Mouse (Mus musculus) cerebellum, adult 11 months (tissue): ENCODE results near the gene Meis3.

Source experiments
- DNase-seq: peaks from one replicate; pipeline ENCODE4 v3.0.0; 2022

Meis3 gene

DNA sequence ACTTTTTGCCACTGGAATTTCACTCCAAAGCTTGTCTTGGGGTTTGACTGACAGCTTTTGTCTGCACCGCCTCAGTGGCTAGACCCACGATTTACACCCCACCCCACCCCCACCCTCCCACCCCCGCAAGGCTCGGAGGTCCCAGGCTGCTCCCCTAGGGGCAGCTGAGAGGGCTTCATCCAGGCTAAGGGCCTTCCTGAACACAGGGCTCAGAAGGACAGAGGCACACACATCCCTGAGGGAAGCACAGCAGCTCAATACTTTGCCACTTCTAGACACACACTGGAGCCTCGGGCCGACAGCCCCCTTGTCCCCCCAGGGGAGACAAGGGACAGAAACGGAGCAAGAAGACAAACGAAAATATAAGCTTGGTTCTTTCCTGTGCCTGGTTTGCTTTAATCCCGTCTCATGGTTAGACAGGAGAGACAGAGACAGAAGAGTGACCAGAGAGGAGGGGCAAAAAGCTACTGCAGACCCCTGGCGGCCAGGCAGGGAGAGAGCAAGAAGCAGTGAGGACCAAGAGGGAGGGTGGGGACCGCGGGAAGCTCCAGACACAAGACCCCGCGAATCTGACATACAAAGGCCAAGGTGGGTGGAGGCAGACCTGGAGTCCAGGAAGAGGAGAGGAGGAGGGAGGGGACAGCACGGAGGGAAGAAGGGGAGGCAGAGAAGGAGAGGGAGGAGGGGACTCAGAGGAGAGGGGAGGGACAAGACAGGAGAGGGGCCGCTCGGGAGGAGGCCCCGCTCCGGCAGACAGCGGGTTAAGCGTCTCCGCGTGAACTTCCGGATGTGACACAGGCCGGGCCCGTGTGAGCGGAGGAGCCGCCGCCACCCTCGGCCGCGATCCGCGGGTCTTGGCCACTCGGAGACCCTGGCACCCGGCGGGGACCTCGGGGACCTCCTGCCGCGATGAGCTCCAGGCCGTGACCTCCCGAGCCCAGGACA, at the start of gene Meis3:
Gene Meis3, plus strand, starts transcription at position 494 of the 945 bp plus-strand sequence.
- peak; percentile 55 for DNase-seq

DNA sequence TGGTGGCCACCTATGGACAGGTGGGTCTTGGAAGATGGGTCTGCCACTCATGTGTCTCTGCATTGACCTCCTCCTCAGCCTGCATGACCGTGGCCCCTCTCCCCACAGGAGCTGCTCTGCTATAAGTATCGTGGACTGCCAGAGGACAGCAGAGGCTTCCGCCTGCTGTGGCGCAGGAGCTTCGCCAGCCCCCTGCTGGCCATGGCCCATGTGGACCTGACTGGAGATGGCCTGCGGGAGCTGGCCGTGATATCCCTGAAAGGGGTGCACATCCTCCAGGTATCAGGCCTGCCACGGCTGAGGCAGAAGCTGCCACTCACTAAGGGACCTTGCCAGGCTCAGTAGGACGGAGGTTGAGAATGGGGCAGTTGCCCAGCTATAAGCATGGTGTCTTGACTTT, 49.1 kb upstream of the Meis3 start:
- no peak for DNase-seq

DNA sequence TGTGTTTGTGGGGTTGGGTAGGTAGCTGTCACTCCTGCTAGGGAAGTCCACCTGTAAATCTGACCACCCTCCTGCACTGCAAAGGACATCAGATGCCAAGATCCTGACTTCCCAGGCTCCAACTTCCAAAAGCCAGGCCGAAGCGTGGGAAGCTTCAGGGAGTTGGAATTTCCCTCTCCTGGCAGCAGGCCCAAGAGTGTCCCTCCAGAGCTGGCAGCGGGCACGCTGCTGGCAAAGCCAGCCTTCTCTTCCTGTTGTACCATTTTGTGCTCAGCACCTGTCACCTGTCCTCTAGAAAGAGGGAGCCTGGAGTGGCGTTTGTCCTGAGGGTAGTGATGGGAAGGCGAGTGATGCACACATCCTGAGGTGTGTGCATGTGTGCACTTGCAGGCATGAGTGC, 46.5 kb upstream of the Meis3 start:
- DNase-seq = peak; percentile 92

DNA sequence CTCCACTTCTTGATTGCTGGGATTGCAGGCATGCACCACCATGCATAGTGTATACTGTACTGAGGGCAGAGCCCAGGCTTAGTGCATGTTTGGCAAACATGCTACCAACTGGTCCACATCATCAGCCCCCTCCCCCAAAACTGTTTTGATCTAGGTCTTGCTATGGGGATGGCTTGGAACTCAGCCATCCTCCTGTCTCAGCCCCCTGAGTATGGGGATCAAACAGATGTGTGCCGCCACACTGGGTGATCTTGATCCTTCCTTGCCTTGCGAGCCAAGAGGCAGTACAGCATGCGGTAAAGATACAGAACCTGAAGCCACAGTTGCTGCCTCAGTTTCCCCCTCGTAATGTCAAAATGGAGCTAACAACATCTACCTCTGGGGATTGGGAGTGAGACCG, 46.0 kb upstream of the Meis3 start:
- DNase-seq = no peak

DNA sequence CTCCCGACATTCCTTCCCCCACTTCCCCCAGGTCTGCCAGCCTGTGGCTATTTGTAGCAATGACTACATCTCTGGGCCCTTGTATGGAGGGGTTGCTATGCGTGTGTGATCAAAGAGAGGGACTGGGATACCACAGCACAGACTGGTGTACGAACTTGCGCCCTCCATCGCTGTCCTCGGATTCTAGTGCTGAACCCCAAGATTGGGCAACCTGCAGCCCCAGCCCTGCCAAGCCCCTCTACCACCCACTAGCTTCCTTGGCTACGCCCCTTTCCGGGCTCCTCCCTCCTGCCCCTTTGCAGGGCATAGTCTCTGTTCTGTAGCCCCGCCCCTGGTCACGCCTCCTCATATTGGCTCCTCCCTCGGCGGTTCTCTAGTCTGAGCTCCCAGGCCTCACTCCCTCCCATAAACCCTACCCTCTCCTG, 45.5 kb upstream of the Meis3 start, which contains the start of gene Slc8a2:
Gene Slc8a2, plus strand, starts transcription at position 406 of the 425 bp plus-strand sequence.
- DNase-seq = peak; percentile 96

DNA sequence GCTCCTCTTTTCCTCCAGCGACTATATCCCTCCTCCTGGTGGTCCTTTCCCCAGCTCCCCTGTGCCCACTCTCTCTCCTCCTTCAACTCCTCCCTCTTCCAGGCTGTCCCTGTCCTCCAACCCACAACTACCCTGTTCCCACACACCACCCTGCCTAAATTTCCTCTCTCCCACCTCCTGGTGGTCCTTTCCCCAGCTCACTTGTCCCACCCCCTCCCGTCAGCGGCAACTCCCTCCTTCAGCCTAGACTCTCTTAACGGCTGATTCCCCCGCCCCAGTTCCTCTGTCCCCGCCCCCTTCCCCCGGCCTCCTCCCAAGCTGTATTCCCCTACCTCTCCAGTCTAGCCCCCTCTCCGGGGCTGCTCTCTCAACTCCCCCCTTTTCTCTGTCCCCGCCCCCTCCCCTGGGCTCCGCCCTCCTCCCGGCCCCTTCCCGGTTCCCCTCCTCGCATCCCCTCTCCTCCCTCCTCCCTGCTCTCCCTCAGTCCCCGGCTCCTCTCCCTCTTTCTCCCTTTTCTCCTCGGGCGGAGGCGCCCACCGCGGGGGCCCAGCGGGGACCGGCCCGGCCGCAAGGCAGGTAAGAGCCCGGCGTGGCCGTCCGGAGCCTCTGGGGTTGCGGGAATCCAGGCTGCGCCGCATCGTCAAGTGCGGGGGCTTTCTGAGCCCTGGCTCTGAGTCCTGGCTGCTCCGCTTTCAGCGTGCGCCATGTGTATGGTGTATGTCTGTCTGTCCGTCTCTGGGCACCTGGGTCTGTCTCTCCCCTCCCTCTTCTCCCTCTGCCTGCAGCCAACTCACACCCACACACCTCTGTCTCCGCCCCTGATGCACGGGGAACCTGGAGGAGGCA, 44.8 kb upstream of the Meis3 start:
- peak; percentile 73 for DNase-seq

DNA sequence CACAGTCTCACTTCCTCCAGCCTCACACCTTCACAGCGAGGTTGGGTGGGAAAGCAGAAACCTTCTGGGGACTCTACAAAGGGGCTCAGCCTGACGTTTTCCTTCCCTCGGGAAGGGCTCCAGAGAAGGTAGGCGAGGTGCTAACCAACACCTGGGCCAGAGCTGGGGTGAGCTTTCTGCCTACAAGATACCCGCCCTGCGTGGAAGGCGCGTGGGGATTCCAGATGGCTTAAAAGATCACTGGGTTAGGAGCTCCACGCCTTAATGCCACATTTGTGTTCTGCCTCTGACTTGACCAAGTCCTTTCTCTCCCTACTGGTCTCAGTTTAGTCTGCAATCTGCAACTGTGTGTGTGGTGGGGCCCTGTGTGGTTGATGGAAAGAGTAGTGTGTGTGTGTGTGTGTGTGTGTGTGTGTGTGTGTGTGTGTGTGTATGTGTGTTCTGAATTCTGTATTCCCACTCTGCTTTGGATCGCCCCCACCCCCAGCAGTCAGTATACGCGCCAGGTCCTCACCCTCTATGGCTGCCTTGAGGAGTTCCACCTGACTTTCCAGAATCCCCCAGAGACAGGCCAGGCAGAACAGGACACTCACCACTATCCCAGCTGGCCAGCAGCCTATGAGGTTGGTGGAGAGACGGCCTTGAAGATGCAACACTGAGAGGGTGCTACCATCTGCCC, 43.8 kb upstream of the Meis3 start:
- no peak for DNase-seq

DNA sequence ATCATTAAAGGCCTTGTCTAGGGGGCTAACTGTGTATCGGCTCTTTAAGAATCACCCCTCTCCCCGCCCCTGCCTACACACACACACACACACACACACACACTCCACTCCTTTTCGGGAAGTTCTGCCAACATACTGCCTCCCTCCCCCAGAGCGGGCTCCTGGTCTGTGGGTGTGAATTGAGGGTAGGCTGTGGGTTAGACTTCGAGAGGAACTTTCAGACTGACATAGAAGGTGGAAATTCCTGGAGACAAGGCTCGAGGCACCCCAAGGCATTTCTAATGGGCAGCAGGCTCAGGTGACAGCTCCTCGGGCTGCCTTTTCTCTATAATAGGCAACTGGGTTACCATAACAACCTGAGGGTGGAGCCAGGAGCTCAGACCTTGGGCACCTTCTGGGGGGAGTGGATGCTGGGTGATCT, 42.7 kb upstream of the Meis3 start:
- DNase-seq = no peak

DNA sequence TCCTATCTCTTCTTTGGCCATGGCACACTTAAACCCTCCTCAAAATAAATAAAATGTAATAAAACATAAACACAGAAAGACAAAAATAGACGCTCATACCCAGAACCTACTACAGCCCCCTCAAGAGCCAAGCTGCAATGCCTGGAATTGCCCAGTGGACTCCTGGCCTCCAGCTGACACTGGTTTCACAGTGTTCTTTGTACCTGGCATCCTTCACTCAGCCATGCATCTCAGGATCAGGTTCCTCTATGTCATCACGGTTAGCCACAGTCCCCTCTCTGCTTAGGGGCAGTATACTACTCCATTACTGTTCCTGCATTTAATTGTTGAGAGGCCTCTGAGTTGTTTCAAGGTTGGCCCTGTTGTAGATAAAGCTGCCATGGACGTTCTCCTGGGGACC, 42.0 kb upstream of the Meis3 start:
- DNase-seq = no peak

DNA sequence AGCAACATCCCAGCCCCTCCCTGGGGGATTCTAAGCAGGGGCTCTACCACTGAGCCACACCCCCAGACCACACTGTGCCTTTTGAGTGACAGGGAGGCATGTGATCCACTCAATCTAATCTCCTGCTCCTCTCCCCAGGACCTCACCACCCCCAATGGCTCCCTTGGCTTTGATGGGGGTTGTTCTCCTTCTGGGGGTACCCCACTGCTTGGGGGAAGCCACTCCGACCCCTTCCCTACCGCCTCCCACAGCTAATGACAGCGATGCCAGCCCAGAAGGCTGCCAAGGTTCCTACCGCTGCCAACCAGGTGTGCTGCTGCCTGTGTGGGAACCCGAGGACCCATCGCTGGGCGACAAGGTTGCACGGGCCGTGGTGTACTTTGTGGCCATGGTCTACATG, 41.2 kb upstream of the Meis3 start:
- no peak for DNase-seq

DNA sequence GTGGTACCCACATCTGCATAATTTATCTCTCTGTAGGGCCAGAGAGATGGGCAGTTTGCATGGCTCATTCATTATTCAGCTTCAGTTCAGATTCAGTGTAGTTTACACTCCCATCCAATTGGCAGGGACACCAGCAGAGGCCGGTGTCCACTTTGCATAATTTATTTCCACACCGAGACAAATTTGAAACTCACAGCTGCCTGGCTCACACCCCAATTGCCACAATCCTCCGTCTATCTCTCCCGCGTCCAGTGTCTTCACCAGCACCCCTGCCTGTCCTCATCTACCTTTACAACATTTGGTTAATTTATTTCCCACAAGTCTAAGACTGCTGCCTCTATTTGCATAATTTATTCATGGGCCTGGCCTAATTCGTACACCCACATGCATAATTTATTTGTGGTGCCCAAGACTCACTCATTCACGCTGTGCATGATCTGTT, 39.9 kb upstream of the Meis3 start:
- no peak for DNase-seq

DNA sequence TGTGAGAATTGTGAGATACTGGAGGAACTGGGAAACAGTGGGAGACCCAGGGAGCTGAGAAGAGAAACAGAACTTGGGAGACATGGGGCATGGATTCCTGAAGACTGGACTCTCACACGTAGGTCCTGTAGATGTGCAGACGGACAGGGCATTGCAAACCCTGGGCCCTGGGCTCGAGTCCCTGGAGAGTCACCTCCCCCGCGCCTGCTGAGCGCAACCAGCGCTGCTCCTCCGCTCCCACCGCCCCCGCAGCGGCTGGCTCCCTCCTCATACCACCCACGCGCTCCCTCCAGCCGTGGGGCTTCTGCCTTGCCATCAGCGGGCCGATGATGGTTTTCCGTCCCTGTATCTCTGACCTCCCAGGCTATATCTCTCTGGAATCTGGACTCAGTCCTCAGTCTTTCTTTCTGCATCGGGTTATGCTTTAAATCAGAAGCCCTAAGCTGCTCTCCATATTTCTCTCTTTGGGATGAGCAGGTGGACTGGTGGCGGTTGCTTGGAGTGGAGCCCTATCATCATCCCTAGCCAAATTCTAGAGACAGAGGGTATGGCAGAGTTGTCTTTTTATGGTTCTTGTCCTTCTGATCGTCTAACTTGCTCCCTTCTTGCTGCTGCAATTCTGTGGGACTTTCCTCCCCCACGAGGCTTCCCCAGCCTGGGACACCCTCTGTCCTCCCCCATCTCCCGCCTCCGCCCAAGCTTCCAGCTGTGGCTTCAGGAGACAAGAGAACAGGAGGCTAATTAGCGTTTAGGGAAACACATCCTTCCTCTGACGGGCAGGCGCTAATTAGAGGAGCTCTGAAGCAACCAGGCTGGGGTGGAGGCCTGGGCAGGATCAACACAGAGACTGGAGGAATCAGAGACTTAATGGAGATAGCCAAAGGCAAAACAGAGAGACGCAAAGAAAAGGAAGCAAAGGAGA, 28.1 kb upstream of the Meis3 start:
- DNase-seq = no peak

DNA sequence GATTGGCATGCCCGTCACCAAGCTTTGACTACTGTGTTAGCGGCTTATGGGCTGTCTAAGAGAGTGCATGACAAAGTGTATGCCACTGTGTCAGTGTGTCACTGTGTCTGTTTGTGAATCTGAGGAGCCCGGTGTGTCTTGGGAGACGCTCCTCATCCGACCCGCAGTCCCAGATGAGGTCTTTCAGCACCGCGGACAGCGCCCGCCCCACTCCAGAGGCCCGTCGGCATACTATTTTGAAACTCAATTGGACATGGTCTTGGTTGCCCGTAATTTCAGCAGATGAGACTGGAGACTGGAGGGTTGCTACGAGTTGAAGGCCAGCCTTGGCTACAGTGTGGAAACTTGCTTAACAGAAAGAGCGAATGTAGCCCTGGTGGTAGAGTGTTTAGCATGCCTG, 27.2 kb upstream of the Meis3 start:
- DNase-seq = no peak

DNA sequence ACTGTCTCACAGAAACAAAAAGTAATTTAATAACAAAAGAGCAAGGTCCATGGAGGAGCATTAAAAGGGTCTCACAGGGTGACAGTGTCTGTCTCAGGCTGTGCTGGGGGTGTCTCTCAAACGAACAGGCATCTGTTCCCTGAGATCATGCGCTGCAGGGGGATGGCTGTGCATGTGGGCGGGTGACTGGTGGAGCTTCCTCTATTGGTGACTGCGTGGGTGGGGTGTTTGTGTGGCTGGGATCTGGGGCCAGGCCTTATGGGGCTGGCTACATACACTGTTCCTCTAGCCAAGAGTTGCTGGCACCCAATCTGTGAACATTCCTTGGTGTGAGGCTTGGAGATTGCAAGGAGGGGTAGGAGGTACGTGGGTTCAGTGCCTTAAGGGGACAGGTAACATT, 25.6 kb upstream of the Meis3 start:
- DNase-seq = peak; percentile 91

DNA sequence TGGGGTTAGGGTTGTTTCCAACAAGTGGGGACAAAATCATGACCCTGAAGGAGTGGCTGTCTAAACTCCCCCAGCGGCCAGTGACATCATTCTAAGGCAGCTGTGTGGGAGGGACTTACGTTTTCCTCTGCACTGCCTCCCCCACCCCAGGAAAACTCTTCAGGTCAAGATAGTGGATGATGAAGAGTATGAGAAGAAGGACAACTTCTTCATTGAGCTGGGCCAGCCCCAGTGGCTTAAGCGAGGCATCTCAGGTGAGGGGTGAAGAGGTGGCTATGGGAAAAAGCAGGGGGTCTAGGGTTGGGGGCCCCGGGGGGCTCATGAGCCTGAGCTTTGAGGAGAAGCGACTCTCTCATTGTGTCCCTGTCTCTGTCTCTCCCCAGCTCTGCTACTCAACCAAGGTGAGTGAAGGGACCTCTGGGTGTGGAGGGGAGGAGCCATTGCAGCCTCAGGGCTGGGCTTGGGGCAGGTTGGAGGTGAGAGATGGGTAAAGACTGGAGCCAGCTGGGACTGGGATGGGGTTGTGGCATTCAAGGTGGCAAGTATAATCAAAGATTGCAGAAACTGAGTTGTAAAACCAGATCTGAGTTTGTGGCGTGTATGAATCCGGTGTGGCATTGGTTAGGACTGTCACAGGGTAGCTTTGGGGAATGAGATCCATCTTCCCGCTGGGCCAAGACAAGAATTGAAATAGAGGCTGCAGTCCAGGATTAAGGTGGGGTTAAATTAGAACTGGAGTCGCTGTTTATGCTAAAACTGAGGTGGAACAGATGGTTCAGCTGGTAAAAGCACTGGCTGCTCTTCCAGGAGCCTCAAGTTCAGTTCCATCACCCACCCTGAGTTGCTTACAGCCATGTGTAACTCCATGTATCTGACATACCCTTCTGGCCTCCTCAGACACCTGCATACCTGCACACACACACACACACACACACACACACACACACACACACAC, 24.4 kb upstream of the Meis3 start:
- no peak for DNase-seq

DNA sequence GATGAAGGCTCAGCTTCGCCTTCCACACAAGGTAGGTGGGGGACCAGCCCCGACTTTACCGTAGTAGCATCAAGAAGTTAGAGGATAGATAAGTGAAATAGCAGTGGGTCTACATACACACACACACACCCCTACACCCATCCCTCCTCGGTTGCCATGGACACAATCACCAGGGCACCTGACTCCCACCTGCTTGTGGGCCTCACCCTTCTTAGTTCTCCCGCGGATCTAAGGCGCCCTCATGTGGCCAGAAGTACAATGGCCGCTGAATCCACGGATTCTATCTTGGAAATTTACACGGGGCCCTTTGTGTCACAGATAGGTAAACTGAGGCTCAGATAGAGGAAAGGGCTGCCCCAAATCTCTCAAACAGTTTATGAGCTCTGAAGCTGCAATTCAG, 21.4 kb upstream of the Meis3 start:
- peak; percentile 70 for DNase-seq

DNA sequence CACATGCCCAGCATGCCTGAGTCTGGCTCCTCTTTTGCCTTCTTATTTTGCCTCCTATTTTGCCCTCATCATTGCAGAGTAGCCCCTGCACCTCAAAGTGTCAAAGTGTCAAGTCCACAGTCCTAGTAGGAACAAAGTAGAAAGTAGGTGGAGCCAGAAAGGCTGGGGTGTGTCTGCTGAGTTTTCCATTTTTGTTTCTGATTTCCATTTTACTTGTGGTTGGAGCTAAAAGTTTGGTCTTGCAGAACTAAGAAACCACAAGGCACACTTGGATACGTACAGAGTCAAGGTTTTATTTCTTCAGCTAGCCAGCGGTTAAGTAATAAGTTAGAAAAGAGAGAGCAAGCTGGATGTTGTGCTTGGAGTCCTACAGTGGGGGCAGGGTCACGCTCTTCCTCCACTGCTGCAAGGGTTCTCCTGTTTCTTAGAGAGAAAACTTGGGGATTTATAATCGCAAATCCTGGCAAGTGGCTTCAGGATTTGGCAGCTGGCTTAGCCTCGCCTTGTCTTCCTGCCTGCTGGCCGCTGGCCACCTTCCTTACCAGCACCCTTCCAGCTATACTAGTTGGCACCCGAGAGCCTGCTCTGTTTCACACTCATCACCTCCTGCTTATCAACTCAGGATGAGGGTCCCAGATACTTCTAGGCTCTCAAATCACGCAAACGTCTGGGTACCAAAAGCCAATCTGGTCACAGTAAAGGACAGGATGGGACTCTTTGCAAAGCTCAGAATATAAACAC, 19.6 kb upstream of the Meis3 start:
- no peak for DNase-seq

DNA sequence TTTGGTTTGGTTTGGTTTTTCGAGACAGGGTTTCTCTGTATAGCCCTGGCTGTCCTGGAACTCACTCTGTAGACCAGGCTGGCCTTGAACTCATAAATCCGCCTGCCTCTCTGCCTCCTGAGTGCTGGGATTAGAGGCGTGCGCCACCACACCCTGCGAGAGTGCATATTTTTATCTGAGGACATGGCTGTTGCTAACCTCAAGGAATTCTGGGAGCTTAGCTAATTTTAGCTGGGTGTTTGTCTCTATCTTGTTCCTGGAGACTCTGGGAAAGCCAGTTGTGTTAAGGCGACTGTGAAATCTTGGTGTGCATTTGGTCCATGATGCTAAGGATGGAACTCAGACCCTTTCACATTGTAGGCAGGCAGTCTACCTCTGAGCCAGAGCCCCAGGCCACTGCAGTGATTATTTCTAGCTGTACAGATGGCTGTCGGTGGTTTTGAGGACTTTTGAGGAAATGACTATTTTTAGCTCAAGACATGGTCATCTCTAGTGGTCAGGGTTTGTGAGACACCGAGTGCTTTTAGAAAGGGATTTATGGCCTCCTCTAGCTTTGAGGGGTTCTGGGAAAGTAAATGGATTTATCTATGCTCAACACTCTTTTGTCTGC, 18.7 kb upstream of the Meis3 start:
- DNase-seq = no peak

DNA sequence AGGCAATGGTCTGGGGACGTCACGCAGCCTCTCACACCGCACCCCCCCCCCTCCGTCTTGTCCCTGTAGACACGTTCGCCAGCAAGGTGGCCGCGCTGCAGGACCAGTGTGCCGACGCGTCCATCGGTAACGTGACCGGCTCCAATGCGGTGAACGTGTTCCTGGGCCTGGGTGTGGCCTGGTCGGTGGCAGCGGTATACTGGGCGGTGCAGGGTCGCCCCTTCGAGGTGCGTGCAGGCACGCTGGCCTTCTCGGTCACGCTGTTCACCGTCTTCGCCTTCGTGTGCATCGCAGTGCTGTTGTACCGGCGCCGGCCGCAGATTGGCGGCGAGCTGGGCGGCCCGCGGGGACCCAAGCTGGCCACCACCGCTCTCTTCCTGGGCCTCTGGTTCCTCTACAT, 16.2 kb upstream of the Meis3 start:
- no peak for DNase-seq

DNA sequence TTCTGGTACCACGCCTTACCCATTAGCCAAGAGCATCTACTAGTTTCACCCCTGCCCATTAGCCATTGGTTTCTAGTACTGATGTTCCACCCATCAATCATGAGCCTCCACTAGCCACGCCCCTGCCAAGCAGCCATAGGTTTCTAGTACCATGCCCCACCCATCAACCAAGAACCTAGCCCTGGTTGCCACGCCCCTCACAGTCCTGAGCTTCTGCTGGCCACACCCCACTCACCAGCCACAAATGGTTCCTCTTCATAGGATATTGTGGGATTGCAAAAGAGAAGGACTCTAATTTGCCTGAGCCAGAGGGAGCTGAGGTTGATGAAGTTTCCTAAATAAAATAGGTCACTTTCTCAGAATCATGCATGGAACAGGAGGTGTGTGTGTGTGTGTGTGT, 14.2 kb upstream of the Meis3 start:
- no peak for DNase-seq
